Mouse (Mus musculus): Measurements from ENCODE around the gene Adora2a. TPM values are rescaled to one million over a fixed set of nuclear protein-coding genes. Genes with fewer than 3 reads are reported as not detected.
"Not testable (repeated sequence)": the region's sequence is repeated elsewhere in the genome, so short reads cannot be mapped to it uniquely, and the experiment has no call there.

Gene Adora2a
- total RNA-seq (2021), result 10 to 100 TPM in 1 of 2 experiments, 1 to 10 TPM in 1; 5.5 to 51.2 TPM

DNA sequence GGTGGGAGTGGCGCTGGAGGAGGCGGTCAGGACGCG is at the start of gene Adora2a:
Gene Adora2a, plus strand, starts transcription at position 6 of the 36 bp plus-strand sequence.
- intact Hi-C loops (cut with DNase I), result loop anchor here (2.0 kb wide), 2 partner anchors 120 to 170 kb away; no protein-coding TSS in a partner anchor
- DNase-seq (ENCODE audit: low spot score in 2 of 2), result no peak

DNA sequence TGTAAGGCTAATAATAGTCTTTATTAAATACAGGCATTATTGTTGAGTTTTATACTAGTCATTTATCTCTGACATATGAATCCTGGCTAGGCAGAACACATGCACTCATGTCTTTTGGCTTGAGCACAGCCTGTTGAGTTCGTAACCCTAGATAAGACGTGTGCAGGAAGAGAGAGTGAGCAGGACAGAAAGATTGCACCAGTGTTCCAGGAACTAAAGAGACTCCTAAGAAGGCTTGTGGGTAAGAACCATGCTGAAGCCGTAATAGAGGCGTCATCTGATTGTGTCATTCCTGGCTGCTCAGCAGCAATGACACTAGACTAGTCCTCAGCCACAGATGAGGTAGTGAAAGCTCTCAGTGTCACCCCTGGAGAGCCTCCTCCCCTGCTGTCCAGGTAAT is 43.7 kb upstream of the Adora2a start:
- intact Hi-C loops (cut with DNase I), result no loop called here
- no peak for DNase-seq (ENCODE audit: low spot score in 2 of 2)

DNA sequence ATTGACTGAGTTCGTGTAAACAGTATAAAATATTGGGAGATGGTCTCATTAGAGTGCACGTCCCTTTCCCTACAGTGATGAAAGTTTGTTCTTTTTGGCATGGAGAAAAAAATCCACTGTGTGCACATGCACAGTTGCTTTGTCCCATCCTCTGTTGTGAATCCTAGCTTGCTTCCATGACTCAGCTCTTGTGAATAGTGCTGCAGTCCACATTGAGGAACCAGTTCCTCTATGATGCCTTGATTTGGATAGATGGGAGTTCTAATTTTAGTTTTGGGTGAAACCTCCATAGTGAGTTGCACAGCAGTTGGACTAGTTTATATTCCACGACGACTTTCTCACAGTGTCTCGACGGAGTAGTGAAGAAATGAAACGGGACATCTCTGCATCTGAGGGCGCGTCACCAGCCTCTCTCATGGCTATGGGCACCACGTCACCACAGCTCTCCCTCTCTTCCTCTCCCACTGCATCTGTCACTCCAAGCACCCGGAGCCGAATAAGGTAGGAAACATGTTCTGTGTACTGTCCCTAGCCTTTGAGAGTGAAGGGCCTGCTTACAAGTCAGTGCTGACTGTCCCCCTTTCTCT is 40.2 kb upstream of the Adora2a start:
- no peak for DNase-seq (ENCODE audit: low spot score in 2 of 2)
- intact Hi-C loops (cut with DNase I), result loop anchor here (5.0 kb wide), 1 partner anchor 161 kb away; no protein-coding TSS in a partner anchor

DNA sequence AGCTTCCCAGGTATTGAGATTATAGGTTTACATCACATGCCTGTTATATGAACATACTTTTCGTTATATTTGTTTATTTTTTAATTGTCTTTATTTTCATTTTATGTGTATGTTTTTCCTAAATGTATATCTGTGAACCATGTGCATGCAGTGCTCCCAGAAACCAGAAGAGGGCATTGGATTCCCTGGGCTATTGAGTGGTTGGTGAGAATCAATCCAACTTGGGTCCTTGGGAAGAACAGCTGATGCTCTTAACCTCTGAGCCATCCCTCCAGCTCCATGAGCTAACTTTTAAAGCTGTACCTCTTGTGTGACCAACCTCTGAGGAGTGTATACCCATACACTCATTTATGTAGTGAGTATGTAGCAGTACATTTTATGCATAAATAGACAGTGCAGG is 39.2 kb upstream of the Adora2a start:
- intact Hi-C loops (cut with DNase I), result loop anchor here (5.0 kb wide), 1 partner anchor 160 kb away; no protein-coding TSS in a partner anchor
- peak; percentile 27 to 37 for DNase-seq (ENCODE audit: low spot score in 2 of 2)

DNA sequence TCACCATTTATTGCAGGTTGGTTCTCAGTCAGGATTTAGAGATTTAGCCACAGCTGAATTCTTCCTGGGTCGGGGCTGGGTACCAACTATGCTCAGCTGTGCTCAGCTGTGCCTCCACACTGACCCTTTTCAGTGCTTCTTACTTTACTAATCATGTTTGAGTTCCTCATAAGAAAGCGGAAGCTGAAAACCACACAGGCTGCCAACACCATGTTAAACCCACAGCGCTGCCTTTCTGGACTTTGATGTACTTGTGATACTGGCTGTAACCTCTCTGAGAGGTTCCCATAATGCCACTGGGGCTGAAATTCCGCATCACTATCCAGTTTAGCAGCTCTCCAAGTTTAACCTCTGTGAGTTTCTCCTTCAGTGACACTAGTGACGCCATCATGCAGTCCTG is 34.0 kb upstream of the Adora2a start:
- no peak for DNase-seq (ENCODE audit: low spot score in 2 of 2)
- intact Hi-C loops (cut with DNase I), result no loop called here

DNA sequence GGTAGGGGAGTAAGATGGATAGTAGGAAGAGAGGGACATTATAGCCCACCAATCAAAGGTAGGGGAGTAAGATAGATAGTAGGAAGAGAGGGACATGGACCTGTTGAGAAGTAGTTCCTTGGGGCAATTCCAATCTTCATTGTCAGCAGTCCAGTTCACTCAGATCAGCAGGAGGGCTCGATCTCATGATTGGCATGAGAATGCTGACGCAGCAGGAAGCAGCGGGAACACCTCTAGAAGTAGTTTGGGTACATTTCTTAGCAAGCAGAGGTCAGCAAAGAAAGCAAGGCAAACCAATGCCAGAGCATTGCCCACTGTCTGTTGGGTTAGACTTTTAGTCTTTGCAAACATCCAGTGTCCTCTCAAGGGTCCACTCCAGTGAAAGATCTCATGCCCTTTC is 32.9 kb upstream of the Adora2a start:
- DNase-seq (ENCODE audit: low spot score in 2 of 2), result no peak
- intact Hi-C loops (cut with DNase I), result no loop called here

DNA sequence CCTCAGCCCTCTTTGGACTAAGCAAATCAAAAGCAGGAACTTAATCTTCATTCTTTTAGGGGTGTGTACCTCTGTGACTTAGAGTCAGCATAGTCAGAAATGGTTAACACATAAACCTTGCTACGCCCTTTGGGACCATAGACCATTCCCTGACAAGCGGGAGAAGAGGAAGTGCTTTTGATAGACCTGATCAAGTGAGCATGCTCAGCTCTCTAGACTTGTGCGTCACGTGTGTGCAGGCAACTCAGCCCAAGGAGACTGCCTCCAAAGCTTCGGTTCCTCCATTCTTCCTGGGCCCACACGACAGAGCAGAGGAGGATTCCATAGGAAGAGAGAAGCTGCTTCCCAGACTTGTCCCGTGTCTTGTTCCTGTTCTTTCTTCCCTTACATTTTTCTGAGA is 28.1 kb upstream of the Adora2a start:
- intact Hi-C loops (cut with DNase I), result no loop called here
- no peak for DNase-seq (ENCODE audit: low spot score in 2 of 2)

DNA sequence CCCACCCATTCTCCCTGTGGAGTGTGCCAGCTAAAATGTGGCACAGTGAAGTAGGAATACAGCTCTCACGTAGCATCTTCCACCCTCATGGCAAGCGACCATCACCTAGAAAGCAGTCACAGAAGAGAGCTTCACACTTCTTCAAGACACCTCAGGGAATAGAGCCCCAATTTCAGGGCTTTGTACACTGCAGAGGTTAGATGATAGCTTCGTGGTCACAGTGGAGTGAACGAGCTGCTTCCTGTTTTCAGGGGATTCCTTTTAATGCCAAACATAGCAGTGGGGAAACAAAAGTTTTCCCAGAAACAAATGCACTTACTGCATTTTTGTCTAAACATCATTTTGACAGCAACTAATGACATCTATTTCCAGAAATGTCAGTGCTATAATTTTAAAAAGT is 27.3 kb upstream of the Adora2a start:
- no peak for DNase-seq (ENCODE audit: low spot score in 2 of 2)
- intact Hi-C loops (cut with DNase I), result no loop called here

DNA sequence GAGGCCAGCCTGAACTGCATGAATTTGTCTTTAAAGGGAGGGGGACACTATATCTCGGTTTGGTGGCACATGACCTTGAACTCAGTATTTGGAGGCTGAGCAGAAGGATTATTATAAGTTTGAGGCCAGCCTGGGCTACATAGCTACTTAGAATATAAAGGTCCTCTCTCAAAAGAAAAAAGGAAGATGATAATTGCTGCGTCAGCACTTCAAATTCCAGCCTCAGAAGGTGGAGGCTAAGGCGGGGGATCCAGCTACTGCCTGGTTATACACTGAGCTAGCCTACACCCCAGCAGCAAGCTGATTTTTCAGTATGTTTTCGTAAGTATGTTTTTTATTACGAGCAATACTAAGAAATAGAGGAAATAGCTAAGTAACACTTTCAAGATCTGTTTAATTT is 26.0 kb upstream of the Adora2a start:
- intact Hi-C loops (cut with DNase I), result no loop called here
- DNase-seq (ENCODE audit: low spot score in 2 of 2), result no peak

DNA sequence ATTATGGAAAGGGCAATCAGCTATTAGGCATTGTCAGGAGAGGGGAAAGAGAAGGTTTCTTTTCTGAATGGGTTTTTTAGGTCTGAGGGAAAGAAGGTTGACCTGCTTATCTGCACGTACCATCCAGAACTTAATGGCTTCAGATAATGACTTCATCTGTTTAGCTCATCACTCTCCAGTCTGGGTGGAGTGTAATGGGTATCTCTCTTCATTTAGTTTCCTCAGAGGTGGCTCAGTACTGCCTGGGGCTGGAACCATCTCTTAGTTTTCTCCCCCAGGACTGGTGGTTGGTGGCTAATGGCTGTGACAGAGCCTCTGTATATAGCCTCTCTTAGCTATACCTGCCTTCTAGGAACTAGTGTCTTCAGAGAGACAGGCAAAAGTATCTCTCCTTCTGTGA is 25.3 kb upstream of the Adora2a start:
- no peak for DNase-seq (ENCODE audit: low spot score in 2 of 2)
- intact Hi-C loops (cut with DNase I), result no loop called here

DNA sequence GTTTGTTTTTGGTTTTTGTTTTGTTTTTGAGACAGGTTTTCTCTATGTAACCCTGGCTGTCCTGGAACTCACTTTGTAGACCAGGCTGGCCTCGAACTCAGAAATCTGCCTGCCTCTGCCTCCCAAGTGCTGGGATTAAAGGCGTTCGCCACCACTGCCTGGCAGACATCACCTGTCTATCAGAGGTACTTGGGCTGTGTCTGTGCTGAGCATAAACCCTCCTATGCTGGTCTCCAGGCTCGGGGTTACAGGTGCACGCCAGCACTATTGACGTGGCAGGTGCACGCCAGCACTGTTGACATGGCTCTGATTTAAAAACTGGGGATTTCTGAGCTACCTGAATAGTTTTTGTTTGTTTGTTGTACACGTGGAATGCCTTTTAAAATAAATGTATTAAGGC is 24.5 kb upstream of the Adora2a start:
- intact Hi-C loops (cut with DNase I); DNase-seq (ENCODE audit: low spot score in 2 of 2): not testable (repeated sequence)

DNA sequence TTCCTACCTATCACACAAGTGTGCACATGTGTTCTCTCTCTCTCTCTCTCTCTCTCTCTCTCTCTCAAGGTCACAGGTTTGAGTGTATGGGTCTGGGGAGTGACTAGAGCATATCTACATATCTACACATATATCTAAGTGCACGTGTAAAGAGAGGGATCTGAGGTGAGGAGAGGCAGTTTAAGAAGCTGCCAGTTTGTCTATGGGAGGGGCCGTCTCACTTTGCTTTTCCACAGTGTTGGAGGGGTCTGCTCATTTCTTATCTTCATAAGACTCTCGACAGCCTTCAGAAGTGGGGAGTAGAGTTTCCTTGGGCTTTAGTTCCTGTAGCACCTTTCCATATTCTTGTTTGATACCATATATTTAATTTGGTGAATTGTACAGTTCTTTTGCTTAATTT is 23.4 kb upstream of the Adora2a start:
- no peak for DNase-seq (ENCODE audit: low spot score in 2 of 2)

DNA sequence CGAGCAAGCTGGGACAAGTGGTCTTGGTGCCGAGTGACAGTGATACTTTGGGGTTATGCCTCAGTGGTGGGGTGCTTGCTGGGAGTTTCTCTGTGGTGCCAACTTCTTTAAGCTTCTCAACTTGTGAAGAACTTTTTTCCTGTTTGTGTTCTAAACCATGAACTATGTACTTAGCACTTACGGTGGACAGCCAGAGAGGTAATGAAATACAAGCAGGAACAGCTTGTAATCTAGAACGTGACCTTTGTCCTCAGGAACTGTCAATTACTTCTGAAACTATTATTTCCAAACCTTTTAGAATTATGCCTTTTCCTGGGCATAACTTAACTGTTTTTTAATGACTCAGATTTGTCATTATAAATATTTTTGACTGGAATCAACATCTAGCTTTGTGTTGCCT is 22.3 kb upstream of the Adora2a start:
- intact Hi-C loops (cut with DNase I), result no loop called here
- no peak for DNase-seq (ENCODE audit: low spot score in 2 of 2)

More for the DNA sequence above, 23.4 kb upstream of the Adora2a start:
- intact Hi-C loops (cut with DNase I), result no loop called here

DNA sequence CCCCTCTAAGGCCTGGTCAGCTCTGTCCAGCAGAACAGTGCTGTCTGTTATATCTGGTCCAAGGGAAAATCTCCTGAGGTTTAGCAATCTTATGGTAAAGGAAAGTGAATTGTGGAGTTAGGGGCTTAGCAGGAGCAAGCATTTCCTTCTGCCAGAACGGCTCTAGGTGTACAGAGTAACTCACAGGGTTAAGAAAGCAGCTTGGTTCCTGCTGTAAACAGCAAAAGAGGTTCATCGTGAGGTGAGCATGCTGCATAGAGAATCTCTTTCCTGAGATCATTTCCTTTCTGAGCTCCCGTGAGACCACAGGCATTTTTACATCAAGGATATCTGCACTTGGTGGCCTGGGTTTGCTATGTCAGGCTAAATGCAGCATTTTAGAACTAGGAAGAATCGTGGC is 21.8 kb upstream of the Adora2a start:
- no peak for DNase-seq (ENCODE audit: low spot score in 2 of 2)
- intact Hi-C loops (cut with DNase I), result no loop called here

DNA sequence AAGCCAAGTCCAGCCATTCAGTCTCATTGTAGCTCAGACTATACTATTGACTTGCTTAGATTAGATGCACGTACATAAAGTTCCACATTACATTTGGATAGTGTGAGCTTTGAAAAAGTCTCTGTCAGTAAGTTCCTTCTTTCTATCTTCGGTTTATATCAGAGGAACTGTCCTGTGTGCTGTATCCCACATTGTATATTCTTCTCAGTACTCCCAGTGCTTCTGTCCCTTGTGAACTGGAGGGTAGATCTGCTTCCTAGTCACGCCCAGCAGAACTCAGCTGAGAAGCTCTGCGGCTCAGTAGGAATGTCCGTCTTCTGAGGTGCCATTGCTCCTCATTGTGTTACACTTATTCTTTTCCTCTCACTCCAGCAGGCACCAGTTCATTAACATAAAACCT is 18.1 kb upstream of the Adora2a start:
- intact Hi-C loops (cut with DNase I), result no loop called here
- no peak for DNase-seq (ENCODE audit: low spot score in 2 of 2)

DNA sequence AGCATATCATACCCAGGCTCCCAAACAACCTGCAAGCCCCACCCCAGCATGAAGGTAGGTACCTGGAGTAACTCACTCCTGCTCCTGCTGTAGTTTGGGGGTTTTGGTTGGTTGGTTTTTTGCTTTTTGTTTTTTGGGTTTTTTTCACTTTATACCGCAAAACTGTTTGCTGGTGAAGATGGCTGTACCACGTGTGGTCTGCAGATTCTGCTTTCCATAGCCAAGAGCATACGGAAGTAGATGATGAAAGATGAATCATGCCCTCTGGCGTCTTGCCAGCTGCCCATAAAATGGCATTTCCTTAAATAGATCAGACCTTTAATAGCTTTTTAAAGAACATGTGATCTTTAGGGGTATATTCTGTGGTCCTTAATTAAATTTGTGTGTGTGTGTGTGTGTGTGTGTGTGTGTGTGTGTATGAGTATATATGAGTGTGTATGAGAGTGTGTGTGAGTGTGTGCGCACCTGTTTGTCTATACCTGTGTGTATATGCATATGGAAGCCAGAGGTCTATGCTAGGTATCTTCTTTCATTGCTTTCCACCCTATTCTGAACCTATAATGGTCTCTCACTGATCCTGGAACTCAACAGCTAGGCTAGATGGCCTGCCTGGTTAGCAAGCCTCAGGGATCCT is 16.8 kb upstream of the Adora2a start:
- intact Hi-C loops (cut with DNase I), result no loop called here
- no peak for DNase-seq (ENCODE audit: low spot score in 2 of 2)

DNA sequence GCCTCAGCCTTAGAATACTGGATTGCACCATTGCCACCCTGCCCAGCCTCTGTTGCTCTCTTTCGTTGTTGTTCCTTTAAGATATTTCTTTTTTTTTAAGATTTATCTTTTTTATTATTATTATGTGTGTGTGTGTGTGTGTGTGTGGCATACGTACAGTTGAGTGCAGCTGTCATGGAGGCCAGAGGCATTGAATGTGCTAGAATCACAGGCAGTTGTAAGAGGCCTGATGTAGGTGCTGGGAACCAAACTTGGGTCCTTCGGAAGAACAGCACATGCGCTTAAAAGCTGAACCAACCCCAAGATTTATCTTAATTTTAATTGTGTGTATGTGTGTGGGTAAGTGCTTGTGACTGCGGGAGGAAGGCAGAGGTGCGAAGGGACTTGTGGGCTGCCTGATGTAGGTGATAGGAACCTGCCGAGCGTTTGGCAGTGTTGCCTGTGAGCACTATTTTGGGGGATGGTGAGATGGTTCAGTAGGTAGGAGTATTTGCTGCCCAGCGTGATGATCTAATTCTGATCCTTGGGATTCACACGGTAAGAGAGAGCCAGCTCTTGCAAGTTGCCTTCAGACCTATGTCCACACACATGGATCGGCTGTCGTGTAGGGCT is 15.4 kb upstream of the Adora2a start:
- no peak for DNase-seq (ENCODE audit: low spot score in 2 of 2)
- intact Hi-C loops (cut with DNase I), result no loop called here

DNA sequence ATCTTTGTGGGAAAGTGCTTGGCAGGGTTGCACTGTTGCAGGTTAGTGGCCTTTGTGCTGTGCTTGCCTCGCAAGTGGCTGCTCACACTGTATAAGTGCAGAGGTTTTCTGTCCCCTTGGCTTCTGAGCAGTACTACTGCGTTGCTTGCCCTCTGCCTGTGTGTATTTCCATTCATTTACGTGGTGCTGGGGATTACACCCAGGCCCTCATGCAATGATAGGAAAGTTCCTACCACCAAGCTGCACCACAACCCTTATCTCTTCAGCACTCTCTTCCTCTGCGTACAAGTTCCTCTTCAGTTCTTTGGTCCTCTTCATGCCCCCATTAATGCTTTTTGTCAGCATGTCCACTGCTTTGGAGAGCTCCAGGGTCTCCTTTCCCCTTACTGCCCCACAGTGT is 14.7 kb upstream of the Adora2a start:
- no peak for DNase-seq (ENCODE audit: low spot score in 2 of 2)
- intact Hi-C loops (cut with DNase I), result no loop called here

DNA sequence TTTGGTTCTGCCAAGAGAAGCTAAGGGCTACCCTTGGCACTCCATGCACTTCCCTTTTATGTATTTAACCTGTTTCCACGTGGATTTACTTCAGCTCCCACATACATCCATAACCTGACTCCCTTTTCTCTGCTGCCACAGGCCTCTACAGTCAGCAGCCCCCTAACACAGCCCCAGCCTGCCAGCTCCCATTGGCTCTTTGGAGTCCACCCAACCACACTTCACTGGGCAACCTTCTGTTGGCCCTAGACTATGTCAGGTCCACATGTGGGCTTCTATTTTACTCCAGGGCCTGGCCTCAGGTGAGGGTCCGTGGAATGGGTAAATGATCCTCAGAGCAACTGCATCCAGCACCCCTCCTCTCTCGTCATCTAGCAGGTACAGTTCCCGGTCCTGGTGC is 14.1 kb upstream of the Adora2a start:
- no peak for DNase-seq (ENCODE audit: low spot score in 2 of 2)

DNA sequence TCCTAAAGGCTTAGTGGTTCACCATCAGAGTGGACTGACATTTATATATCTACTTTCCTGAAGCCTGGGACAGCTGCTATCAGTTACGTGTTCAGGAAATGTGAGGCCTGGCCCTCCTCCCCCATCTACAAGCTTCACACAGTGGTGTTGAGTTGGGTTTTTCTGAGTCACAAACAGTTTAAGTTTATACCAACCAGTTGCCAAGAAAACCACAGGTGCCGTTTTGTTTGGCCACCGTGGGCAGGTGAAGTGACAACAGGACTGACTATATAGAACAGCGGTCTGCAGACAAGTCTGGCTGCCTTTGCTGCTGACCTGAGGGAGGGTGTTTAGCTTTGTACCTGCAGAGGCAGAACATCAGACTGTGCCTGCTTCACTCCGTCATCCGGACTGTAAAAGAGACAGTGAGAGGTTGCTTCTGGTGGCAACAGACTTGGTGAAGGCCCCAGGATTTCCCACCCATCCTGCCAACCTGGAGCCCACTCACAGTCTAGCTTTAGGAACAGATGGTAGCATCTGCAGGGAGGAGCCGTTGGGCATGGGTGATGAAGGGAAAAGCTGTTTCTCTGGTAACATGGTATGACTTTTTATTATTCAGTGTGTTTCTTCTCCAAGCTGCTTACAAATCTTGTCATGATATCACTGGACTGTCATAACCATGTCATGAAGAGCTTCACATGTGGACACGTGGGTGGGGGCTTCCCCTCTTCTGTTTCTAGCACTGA is 13.2 kb upstream of the Adora2a start:
- intact Hi-C loops (cut with DNase I), result no loop called here
- peak; percentile 69 to 93 for DNase-seq (ENCODE audit: low spot score in 2 of 2)

More for the DNA sequence above, 14.1 kb upstream of the Adora2a start:
- intact Hi-C loops (cut with DNase I), result no loop called here

DNA sequence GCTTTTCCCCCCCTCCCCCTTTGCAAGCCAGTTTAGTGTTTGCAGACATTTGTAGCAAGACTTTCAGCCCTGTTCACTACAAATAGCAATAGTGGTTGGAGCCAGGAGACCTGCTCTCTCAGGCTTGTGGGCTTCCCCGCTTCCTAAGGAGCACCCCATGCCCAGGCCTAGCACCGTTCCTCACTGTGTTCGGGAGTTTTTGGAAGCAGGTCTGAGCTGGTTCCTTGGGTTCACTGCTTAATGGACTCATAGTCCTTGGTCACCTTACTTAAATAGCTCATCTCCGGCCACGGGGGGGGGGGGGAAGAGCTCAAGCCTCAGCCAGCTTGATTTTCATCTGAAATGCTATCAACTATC is 12.7 kb upstream of the Adora2a start:
- intact Hi-C loops (cut with DNase I), result no loop called here
- DNase-seq (ENCODE audit: low spot score in 2 of 2), result no peak

Data from left cerebral cortex, postnatal 25 days (tissue).